Mouse (Mus musculus) heart, embryonic 15.5 days (tissue): ENCODE measurements around the gene Kcnh5. TPM values are rescaled to one million over a fixed set of nuclear protein-coding genes. Genes with fewer than 3 reads are reported as not detected.

ENCODE experiments used
- ATAC-seq: fragments of 200-750 bp; cut with Nextera tagmentation; replicated peaks from 2 replicates; pipeline ENCODE4 v1.8.0; 2017; ENCODE audit warnings: low read depth, moderate TSS enrichment; ENCODE audit not compliant: insufficient number of reproducible peaks, insufficient read depth, low FRiP score
- H3K27ac ChIP-seq: fragments of 300-500 bp; sonication (generic); 2 replicates; pipeline ENCODE4 v1.5.1; 2015; ENCODE audit warnings: mild to moderate bottlenecking, inconsistent platforms
- H3K27me3 ChIP-seq: fragments of 300-500 bp; sonication (generic); 2 replicates; pipeline ENCODE4 v1.6.1; 2015; ENCODE audit warnings: inconsistent platforms
- H3K36me3 ChIP-seq: fragments of 300-500 bp; sonication (generic); 2 replicates; pipeline ENCODE4 v1.6.1; 2015; ENCODE audit warnings: mild to moderate bottlenecking, inconsistent platforms
- H3K4me1 ChIP-seq: fragments of 300-500 bp; sonication (generic); replicated peaks from 2 replicates; pipeline ENCODE4 v1.6.1; 2015; ENCODE audit warnings: inconsistent platforms
- H3K4me2 ChIP-seq: fragments of 300-500 bp; sonication (generic); 2 replicates; pipeline ENCODE4 v1.6.1; 2015; ENCODE audit warnings: inconsistent platforms, mild to moderate bottlenecking, moderate library complexity
- H3K4me3 ChIP-seq: fragments of 300-500 bp; sonication (generic); 2 replicates; pipeline ENCODE4 v1.5.1; 2015; ENCODE audit warnings: mild to moderate bottlenecking, inconsistent platforms
- H3K9ac ChIP-seq: fragments of 300-500 bp; sonication (generic); 2 replicates; pipeline ENCODE4 v1.6.1; 2015; ENCODE audit warnings: mild to moderate bottlenecking, inconsistent platforms
- H3K9me3 ChIP-seq: fragments of 300-500 bp; sonication (generic); replicated peaks from 2 replicates; pipeline ENCODE4 v1.6.1; 2016; ENCODE audit warnings: inconsistent platforms
- WGBS: fragments of 180-500 bp; shearing (Covaris S2); methylation state at CpG from one replicate; pipeline ENCODE4 v1.1.7; 2015; ENCODE audit warnings: mixed read lengths; 5-methylcytosine and 5-hydroxymethylcytosine counted together
- polyA plus RNA-seq: library from polyadenylated mRNA; unstranded; fragments of >200 nt; fragmentation: Nextera tagmentation; extraction: Ambion mirVana; gene quantifications from 2 replicates; pipeline ENCODE4 v1.2.1, GENCODE M21; 2015

Kcnh5 gene
- polyA plus RNA-seq, 1 experiment from 2014 or later, result not detected

- ATAC-seq, result no peak
- no peak overlapping the region for H3K27ac ChIP-seq
- H3K27me3 ChIP-seq, result no peaks in the 10 kb centered on the region
- H3K36me3 ChIP-seq, result no peaks in the 10 kb centered on the region
- no peak overlapping the region for H3K4me2 ChIP-seq
- H3K9ac ChIP-seq, result no peak overlapping the region
- no peak overlapping the region for H3K4me3 ChIP-seq
- H3K9me3 ChIP-seq, result no peaks in the 10 kb centered on the region
- 69% methylated on average over 9 of the region's 9 CpGs for WGBS
- H3K4me1 ChIP-seq, result no peaks in the 10 kb centered on the region
Observed at GRCm38 (mm10) chr12:74951124-74952115, 225.7 kb downstream of the Kcnh5 start.

GRCm38 (mm10) chr12:74901331-74901730 is 275.8 kb downstream of the Kcnh5 start:
- Histone ChIP-seq H3K27ac (no peak overlapping the region), H3K27me3 (no peaks in the 10 kb centered on the region), H3K4me1 (no peaks in the 10 kb centered on the region), H3K4me3 (no peak overlapping the region), H3K4me2 (no peak overlapping the region), H3K36me3 (no peaks in the 10 kb centered on the region), H3K9ac (no peak overlapping the region), H3K9me3 (no peaks in the 10 kb centered on the region)
- no peak for ATAC-seq
- WGBS, result 70% methylated on average over 6 of the region's 6 CpGs

GRCm38 (mm10) chr12:74900777-74901176 is 276.4 kb downstream of the Kcnh5 start:
- ATAC-seq, result no peak
- Histone ChIP-seq H3K4me3 (no peak overlapping the region), H3K9me3 (no peaks in the 10 kb centered on the region), H3K27ac (no peak overlapping the region), H3K4me1 (no peaks in the 10 kb centered on the region), H3K9ac (no peak overlapping the region), H3K27me3 (no peaks in the 10 kb centered on the region), H3K36me3 (no peaks in the 10 kb centered on the region), H3K4me2 (no peak overlapping the region)

- no peaks in the 10 kb centered on the region for H3K4me1 ChIP-seq
- no peak overlapping the region for H3K9ac ChIP-seq
- H3K27ac ChIP-seq, result no peak overlapping the region
- 89% methylated on average over 4 of the region's 4 CpGs for WGBS
- H3K27me3 ChIP-seq, result no peaks in the 10 kb centered on the region
- ATAC-seq, result no peak
- H3K36me3 ChIP-seq, result no peaks in the 10 kb centered on the region
- H3K9me3 ChIP-seq, result no peaks in the 10 kb centered on the region
- no peak overlapping the region for H3K4me3 ChIP-seq
- H3K4me2 ChIP-seq, result no peak overlapping the region
Observed at GRCm38 (mm10) chr12:74899055-74899454, 278.1 kb downstream of the Kcnh5 start.

- no peaks in the 10 kb centered on the region for H3K4me1 ChIP-seq
- H3K9ac ChIP-seq, result no peak overlapping the region
- H3K9me3 ChIP-seq, result no peaks in the 10 kb centered on the region
- no peak overlapping the region for H3K4me3 ChIP-seq
- WGBS, result 84% methylated on average over 9 of the region's 9 CpGs
- no peak for ATAC-seq
- H3K4me2 ChIP-seq, result no peak overlapping the region
- H3K36me3 ChIP-seq, result no peaks in the 10 kb centered on the region
- no peaks in the 10 kb centered on the region for H3K27me3 ChIP-seq
- H3K27ac ChIP-seq, result no peak overlapping the region
Observed at GRCm38 (mm10) chr12:74898211-74898610, 278.9 kb downstream of the Kcnh5 start.

GRCm38 (mm10) chr12:74894870-74895423 is 282.2 kb downstream of the Kcnh5 start:
- Histone ChIP-seq H3K4me2 (0 out of 2 replicates have a peak overlapping the region, but pooled peaks have one; percentile 4), H3K9ac (no peak overlapping the region), H3K4me3 (no peak overlapping the region), H3K27me3 (no peaks in the 10 kb centered on the region), H3K27ac (no peak overlapping the region), H3K36me3 (no peaks in the 10 kb centered on the region), H3K4me1 (no peaks in the 10 kb centered on the region), H3K9me3 (no peaks in the 10 kb centered on the region)
- no peak for ATAC-seq
- WGBS, result 62% methylated on average over 11 of the region's 11 CpGs

- Histone ChIP-seq H3K4me2 (no peak overlapping the region), H3K36me3 (no peaks in the 10 kb centered on the region), H3K27me3 (no peaks in the 10 kb centered on the region), H3K9me3 (no peaks in the 10 kb centered on the region), H3K27ac (no peak overlapping the region), H3K9ac (no peak overlapping the region), H3K4me3 (no peak overlapping the region), H3K4me1 (no peaks in the 10 kb centered on the region)
- 61% methylated on average over 3 of the region's 3 CpGs for WGBS
- no peak for ATAC-seq
Observed at GRCm38 (mm10) chr12:74889419-74889818, 287.7 kb downstream of the Kcnh5 start.

GRCm38 (mm10) chr12:74887064-74887463 is 290.1 kb downstream of the Kcnh5 start:
- Histone ChIP-seq H3K4me3 (no peak overlapping the region), H3K27ac (no peak overlapping the region), H3K36me3 (no peaks in the 10 kb centered on the region), H3K9me3 (no peaks in the 10 kb centered on the region), H3K27me3 (no peaks in the 10 kb centered on the region), H3K4me1 (no peaks in the 10 kb centered on the region), H3K4me2 (no peak overlapping the region), H3K9ac (no peak overlapping the region)
- 69% methylated on average over 1 of the region's 1 CpGs for WGBS
- no peak for ATAC-seq

GRCm38 (mm10) chr12:74881344-74881743 is 295.8 kb downstream of the Kcnh5 start:
- H3K4me3 ChIP-seq, result no peak overlapping the region
- no peaks in the 10 kb centered on the region for H3K27me3 ChIP-seq
- no peak overlapping the region for H3K27ac ChIP-seq
- no peak for ATAC-seq
- no peaks in the 10 kb centered on the region for H3K4me1 ChIP-seq
- no peaks in the 10 kb centered on the region for H3K36me3 ChIP-seq
- no peak overlapping the region for H3K4me2 ChIP-seq
- no peaks in the 10 kb centered on the region for H3K9me3 ChIP-seq
- no peak overlapping the region for H3K9ac ChIP-seq
- WGBS, result 81% methylated on average over 6 of the region's 6 CpGs

GRCm38 (mm10) chr12:74855666-74856065 is 321.5 kb downstream of the Kcnh5 start:
- no peak overlapping the region for H3K4me2 ChIP-seq
- no peak overlapping the region for H3K4me3 ChIP-seq
- no peak for ATAC-seq
- no peaks in the 10 kb centered on the region for H3K36me3 ChIP-seq
- H3K27ac ChIP-seq, result no peak overlapping the region
- no peak overlapping the region for H3K9ac ChIP-seq
- H3K27me3 ChIP-seq, result no peaks in the 10 kb centered on the region
- no peaks in the 10 kb centered on the region for H3K9me3 ChIP-seq
- WGBS, result 72% methylated on average over 2 of the region's 2 CpGs
- H3K4me1 ChIP-seq, result no peaks in the 10 kb centered on the region

- no peaks in the 10 kb centered on the region for H3K36me3 ChIP-seq
- 68% methylated on average over 1 of the region's 1 CpGs for WGBS
- no peak overlapping the region for H3K4me2 ChIP-seq
- H3K27ac ChIP-seq, result no peak overlapping the region
- H3K9me3 ChIP-seq, result no peaks in the 10 kb centered on the region
- no peak overlapping the region for H3K9ac ChIP-seq
- H3K27me3 ChIP-seq, result no peaks in the 10 kb centered on the region
- H3K4me3 ChIP-seq, result no peak overlapping the region
- H3K4me1 ChIP-seq, result no peaks in the 10 kb centered on the region
- no peak for ATAC-seq
Observed at GRCm38 (mm10) chr12:74854263-74854662, 322.9 kb downstream of the Kcnh5 start.

GRCm38 (mm10) chr12:74850323-74850722 is 326.8 kb downstream of the Kcnh5 start:
- 47% methylated on average over 2 of the region's 2 CpGs for WGBS
- H3K27ac ChIP-seq, result no peak overlapping the region
- no peaks in the 10 kb centered on the region for H3K9me3 ChIP-seq
- no peaks in the 10 kb centered on the region for H3K4me1 ChIP-seq
- no peak overlapping the region for H3K4me3 ChIP-seq
- no peak overlapping the region for H3K9ac ChIP-seq
- ATAC-seq, result no peak
- H3K4me2 ChIP-seq, result no peak overlapping the region
- no peaks in the 10 kb centered on the region for H3K36me3 ChIP-seq
- no peaks in the 10 kb centered on the region for H3K27me3 ChIP-seq
